Mouse (Mus musculus): ENCODE results near the gene Eif4a3.

GRCm38 (mm10) chr11:119300986-119301385, 1.1 kb upstream of the Eif4a3 start:
- TF ChIP-seq CTCF (conservative IDR thresholded peaks at IDR 0.05; ENCODE audit: insufficient read depth, insufficient read length, low read depth, low read length): no peak
- no peak for TF ChIP-seq POLR2A (IDR thresholded peaks at IDR 0.05; ENCODE audit: low read depth, low read length)

All from kidney, adult 2 months (tissue).